Mouse (Mus musculus): ENCODE data around the gene Il25. TPM values are rescaled to one million over a fixed set of nuclear protein-coding genes. Genes with fewer than 3 reads are reported as not detected.

Il25 gene
- not detected for polyA plus RNA-seq (2017; shearing (Covaris generic))

DNA sequence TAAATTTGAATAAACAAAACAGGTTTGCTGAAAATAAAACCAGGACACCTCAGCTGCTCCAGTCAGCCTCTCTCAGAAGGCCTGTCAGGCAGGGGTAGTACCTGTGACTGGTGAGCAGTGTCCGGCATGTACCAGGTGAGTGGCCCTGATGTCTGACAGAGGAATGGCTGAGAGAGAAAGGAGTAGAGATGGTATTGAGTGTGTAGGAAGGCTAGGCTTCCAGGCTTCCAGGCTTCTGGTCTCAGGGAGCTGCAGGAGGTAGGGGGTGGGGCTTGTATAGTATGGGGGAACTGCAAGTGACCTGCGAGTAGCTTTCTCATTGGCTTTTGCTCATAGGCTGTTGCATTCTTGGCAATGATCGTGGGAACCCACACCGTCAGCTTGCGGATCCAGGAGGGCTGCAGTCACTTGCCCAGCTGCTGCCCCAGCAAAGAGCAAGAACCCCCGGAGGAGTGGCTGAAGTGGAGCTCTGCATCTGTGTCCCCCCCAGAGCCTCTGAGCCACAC lies at the start of gene Il25:
Gene Il25 (plus strand): TSS at position 51 of the 506 bp plus-strand sequence.

DNA sequence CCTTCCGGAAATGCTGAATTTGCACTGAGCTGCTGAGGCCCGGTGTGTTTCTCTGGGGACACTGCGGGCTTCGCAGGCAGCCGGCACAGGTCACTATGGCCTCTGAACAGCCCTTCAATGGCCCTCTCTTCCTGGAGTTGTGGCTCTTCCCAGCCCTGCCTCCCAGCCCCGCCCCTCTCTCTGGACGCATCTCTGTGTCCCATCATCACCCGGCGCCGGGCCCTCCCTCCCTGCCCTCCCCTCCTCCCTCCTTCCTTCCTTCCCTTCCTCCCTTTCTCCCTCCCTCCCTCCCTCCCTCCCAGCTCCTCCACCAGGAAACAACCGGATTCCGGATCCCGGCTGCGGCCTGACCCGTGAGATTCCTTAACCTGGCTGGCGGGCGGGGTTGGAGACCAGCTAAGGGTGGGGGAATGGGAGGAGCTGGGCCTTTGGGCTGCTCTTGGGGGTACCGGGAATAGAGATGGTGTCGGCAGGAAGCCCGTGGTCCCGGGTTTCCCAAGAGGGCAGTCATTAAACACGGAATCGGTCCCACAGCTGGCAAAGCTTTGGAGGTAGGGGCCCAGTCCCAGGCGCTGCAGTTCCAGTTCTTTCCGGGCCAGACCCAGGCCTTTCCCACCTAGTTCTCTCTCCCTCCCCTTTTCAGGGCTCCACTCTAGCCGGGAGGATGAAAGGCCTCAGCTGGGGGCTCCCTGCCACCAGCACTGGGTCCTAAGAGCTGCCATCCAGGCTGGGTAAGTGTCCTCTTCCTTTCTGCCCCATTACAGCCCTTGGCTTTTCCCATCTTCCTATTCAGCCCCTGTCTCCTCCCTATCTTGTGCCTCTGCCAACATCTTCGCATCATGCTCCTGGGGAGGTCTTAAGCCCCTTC lies 49.1 kb upstream of the Il25 start, which contains the start of the genes Bcl2l2 and Gm20521:
Gene Bcl2l2 (plus strand): TSS at position 224 of the 868 bp plus-strand sequence.
Gene Gm20521 (plus strand): TSS at position 288 of the 868 bp plus-strand sequence.

DNA sequence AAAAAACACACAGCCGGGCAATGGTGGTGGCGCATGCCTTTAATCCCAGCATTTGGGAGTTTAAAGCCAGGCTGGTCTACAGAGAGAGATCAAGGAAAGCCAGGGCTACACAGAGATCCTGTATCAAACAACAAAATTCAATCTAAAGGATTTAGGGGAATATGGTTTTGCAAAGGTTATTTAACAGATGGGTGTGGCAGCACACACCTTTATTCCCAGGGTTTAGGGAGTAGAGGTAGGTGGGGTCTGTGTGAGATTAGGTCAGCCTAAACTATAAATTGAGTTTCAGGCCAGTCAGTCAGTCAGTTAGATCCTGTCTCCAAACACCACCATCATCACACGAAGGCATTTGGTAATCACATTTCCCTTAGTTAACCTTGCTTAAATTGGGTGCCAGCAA lies 40.3 kb upstream of the Il25 start, which contains the start of gene Pabpn1:
Gene Pabpn1 (plus strand): TSS at position 301 of the 400 bp plus-strand sequence.

GRCm38 (mm10) chr14:54912886-54913285 lies 19.6 kb upstream of the Il25 start, which contains the start of gene Slc22a17:
Gene Slc22a17 (minus strand): TSS chr14:54913132.

GRCm38 (mm10) chr14:54925349-54926342 lies 6.8 kb upstream of the Il25 start, which contains the start of gene Efs:
Gene Efs (minus strand): TSS chr14:54926126.

DNA sequence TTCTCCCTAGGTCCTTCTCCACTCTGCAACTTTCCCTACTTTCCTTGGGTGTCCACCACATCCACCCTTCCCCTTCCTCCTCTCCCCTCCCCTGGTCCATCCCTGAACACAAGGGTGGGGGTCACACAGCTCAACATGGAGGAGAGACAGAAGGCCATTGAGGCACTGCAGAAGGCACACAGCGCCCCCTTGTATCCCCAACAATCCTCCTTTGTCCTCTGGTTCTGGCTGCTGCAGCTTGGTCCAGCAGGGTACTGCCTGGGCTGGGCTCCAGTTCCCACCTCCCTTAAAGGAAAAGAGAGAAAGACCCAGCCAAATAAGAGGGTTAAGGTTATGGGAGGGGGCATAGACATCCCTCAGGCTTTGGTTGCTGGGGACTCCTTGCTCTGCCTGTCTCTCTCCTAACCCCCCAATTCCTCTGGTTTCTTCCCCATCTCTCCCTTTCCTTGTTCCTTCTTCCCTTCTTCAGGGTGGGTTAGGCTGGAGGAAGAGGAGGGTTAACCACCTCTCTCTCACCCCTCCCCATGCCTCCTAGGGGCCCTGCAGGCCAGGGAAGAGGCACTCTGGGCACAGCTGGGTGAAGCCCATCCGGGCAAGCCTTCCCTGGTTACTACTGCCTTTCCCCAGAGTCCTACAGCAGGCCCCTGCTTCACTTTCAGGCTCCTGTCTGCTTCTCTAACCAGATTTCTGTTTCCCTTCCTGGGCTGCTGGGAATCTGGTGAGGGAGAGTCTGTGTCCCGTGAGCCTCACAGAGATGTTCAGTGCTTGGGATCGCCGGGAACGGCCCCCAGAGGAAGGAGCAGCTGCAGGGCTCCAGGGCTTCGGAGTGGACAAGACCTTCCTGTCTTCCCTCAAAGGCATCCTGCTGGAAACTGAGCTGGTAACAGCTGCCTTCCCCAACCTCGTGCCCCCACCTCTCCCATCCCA lies 3.7 kb downstream of the Il25 start, which contains the start of gene Cmtm5:
Gene Cmtm5 (plus strand): TSS at position 358 of the 927 bp plus-strand sequence.

DNA sequence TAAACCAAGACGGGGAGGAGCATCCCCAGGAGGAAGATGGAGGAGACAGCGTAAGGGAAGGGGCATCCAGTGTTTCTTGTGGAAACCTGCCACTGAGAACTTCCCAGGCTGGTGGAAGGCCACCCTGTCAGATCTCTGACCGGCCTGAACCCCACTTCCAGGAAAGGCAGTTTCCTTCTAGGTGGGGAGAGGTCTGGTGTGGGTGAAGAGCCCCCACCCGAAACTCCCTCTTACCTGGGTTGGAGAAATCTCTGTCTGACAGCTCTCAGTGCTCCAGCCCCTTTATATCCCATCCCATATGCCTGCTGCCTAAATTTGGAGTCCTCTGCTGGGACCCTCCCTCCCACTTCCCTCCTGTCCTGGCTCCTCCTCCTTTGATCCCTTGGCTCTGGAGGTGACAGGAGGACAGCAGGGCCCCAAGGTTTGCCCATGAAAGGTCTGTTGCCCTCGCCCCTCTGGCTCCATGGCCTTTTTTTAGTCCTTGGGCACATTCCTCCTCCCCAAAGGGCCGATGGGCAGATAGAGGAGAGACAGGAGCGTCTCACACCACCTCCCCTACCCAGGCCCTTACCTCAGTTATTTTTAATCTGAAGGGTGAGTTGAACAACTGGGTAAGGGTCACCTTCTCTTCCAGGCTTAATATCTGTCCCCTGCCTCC lies 34.0 kb downstream of the Il25 start, which contains the start of gene Myh6:
Gene Myh6 (minus strand): TSS at position 608 of the 658 bp plus-strand sequence.

GRCm38 (mm10) chr14:54976633-54977032 lies 44.1 kb downstream of the Il25 start, which contains the start of gene Gm17428:
Gene Gm17428 (plus strand): TSS chr14:54976933.

Other genes with a start within 250 kb of the Il25 start
- 10 to 100 TPM; 78.0 to 83.7 TPM for gene 1700123O20Rik, start 246.5 kb upstream of the Il25 start, polyA plus RNA-seq (2017; shearing (Covaris generic))
- 100 to 1,000 TPM in 1 of 2 experiments, 10 to 100 TPM in 1; 92.0 to 116 TPM for gene Acin1, start 245.8 kb upstream of the Il25 start, polyA plus RNA-seq (2017; shearing (Covaris generic))
- gene Gm29776, start 233.9 kb upstream of the Il25 start, polyA plus RNA-seq (2017; shearing (Covaris generic)): under 1 TPM; 0.08 to 0.17 TPM
- gene Cebpe, start 220.5 kb upstream of the Il25 start, polyA plus RNA-seq (2017; shearing (Covaris generic)): under 1 TPM in 1 of 2 experiments, not detected in 1; 0.79 TPM
- gene Slc7a8, start 150.7 kb upstream of the Il25 start, polyA plus RNA-seq (2017; shearing (Covaris generic)): under 1 TPM; 0.27 to 0.98 TPM
- under 1 TPM in 1 of 2 experiments, not detected in 1; 0.28 TPM for gene Rnf212b, start 118.6 kb upstream of the Il25 start, polyA plus RNA-seq (2017; shearing (Covaris generic))
- 10 to 100 TPM; 14.3 to 15.8 TPM for gene Homez, start 61.7 kb upstream of the Il25 start, polyA plus RNA-seq (2017; shearing (Covaris generic))
- gene Ppp1r3e, start 55.1 kb upstream of the Il25 start, polyA plus RNA-seq (2017; shearing (Covaris generic)): 1 to 10 TPM in 1 of 2 experiments, under 1 TPM in 1; 0.54 to 1.5 TPM
- gene Bcl2l2, start 49.3 kb upstream of the Il25 start, polyA plus RNA-seq (2017; shearing (Covaris generic)): under 1 TPM; 0.20 to 0.21 TPM
- gene Gm20521, start 49.3 kb upstream of the Il25 start, polyA plus RNA-seq (2017; shearing (Covaris generic)): under 1 TPM in 1 of 2 experiments, not detected in 1; 0.30 TPM
- 100 to 1,000 TPM; 180 to 240 TPM for gene Pabpn1, start 40.2 kb upstream of the Il25 start, polyA plus RNA-seq (2017; shearing (Covaris generic))
- 1 to 10 TPM; 3.1 to 7.2 TPM for gene Slc22a17, start 19.6 kb upstream of the Il25 start, polyA plus RNA-seq (2017; shearing (Covaris generic))
- gene Efs, start 6.6 kb upstream of the Il25 start, polyA plus RNA-seq (2017; shearing (Covaris generic)): not detected
- gene Cmtm5, start 3.6 kb downstream of the Il25 start, polyA plus RNA-seq (2017; shearing (Covaris generic)): under 1 TPM in 1 of 2 experiments, not detected in 1; 0.43 TPM
- under 1 TPM in 1 of 2 experiments, not detected in 1; 0.05 TPM for gene Myh6, start 34.2 kb downstream of the Il25 start, polyA plus RNA-seq (2017; shearing (Covaris generic))
- gene Gm17428, start 44.2 kb downstream of the Il25 start, polyA plus RNA-seq (2017; shearing (Covaris generic)): not detected
- under 1 TPM in 1 of 2 experiments, not detected in 1; 0.11 TPM for gene Myh7, start 61.9 kb downstream of the Il25 start, polyA plus RNA-seq (2017; shearing (Covaris generic))
- gene Ngdn, start 82.8 kb downstream of the Il25 start, polyA plus RNA-seq (2017; shearing (Covaris generic)): 100 to 1,000 TPM; 108 to 134 TPM
- 1 to 10 TPM; 4.6 to 6.7 TPM for gene Zfhx2, start 159.6 kb downstream of the Il25 start, polyA plus RNA-seq (2017; shearing (Covaris generic))
- 10 to 100 TPM in 1 of 2 experiments, 1 to 10 TPM in 1; 7.3 to 14.3 TPM for gene Thtpa, start 162.1 kb downstream of the Il25 start, polyA plus RNA-seq (2017; shearing (Covaris generic))
- 100 to 1,000 TPM; 102 to 150 TPM for gene Ap1g2, start 173.9 kb downstream of the Il25 start, polyA plus RNA-seq (2017; shearing (Covaris generic))
- under 1 TPM in 1 of 2 experiments, not detected in 1; 0.32 TPM for gene Jph4, start 184.2 kb downstream of the Il25 start, polyA plus RNA-seq (2017; shearing (Covaris generic))